Mouse (Mus musculus) heart, adult 2 months (tissue): ENCODE measurements around the gene 9930111J21Rik2. TPM values are rescaled to one million over a fixed set of nuclear protein-coding genes. Genes with fewer than 3 reads are reported as not detected.
"Not testable (repeated sequence)": the region's sequence is repeated elsewhere in the genome, so short reads cannot be mapped to it uniquely, and the experiment has no call there.

Source experiments
- DNase-seq, 2 experiments: peaks; one replicate each; pipeline ENCODE4 v3.0.0; 2021
- H3K27ac ChIP-seq: fragments of 200-600 bp; 2 replicates; pipeline ENCODE4 v1.8.1; 2022
- H3K27me3 ChIP-seq: fragments of 200-500 bp; 2 replicates; pipeline ENCODE4 v1.6.1; 2012; ENCODE audit warnings: mild to moderate bottlenecking, low read length, inconsistent platforms, mixed read lengths; ENCODE audit not compliant: control insufficient read depth, insufficient read depth
- H3K36me3 ChIP-seq: fragments of 200-500 bp; 2 replicates; pipeline ENCODE4 v1.6.1; 2012; ENCODE audit warnings: low read length, inconsistent platforms; ENCODE audit not compliant: control insufficient read depth, insufficient read depth
- H3K4me1 ChIP-seq: fragments of 200-500 bp; 2 replicates; pipeline ENCODE4 v1.6.1; 2011; ENCODE audit warnings: low read length; ENCODE audit not compliant: control insufficient read depth, insufficient read depth
- H3K4me3 ChIP-seq: fragments of 200-600 bp; 2 replicates; pipeline ENCODE4 v1.8.1; 2022
- H3K79me2 ChIP-seq: fragments of 200-500 bp; replicated peaks from 2 replicates; pipeline ENCODE4 v1.6.1; 2012; ENCODE audit warnings: mild to moderate bottlenecking, inconsistent platforms, low read length, moderate library complexity, mixed read lengths; ENCODE audit not compliant: control insufficient read depth, insufficient read depth
- H3K9ac ChIP-seq: fragments of 200-500 bp; 2 replicates; pipeline ENCODE4 v1.6.1; 2012; ENCODE audit warnings: low read depth, mild to moderate bottlenecking, control low read depth, inconsistent platforms, low read length, mixed read lengths
- WGBS: fragments of 180-500 bp; shearing (Covaris S2); methylation state at CpG from one replicate; pipeline ENCODE4 v1.1.7; 2018; 5-methylcytosine and 5-hydroxymethylcytosine counted together
- intact Hi-C: fragments of 180-260 bp; cut with DNase I; formaldehyde crosslinking; loops from one replicate; pipeline ENCODE4 v1.15.1; 2025
- polyA plus RNA-seq: library from polyadenylated mRNA; depleted of rRNA; stranded (reverse); fragments of >200 nt; gene quantifications from 2 replicates; pipeline ENCODE4 v1.2.3, GENCODE M21; 2012; rRNA removed
- total RNA-seq, 2 experiments: library from RNA; stranded (reverse); gene quantifications; 2 replicates each; pipeline ENCODE4 v1.2.3; 2021

Gene 9930111J21Rik2
- total and polyA plus RNA-seq, 3 experiments, result 1.9 to 7.1 (median 5.5) TPM

DNA sequence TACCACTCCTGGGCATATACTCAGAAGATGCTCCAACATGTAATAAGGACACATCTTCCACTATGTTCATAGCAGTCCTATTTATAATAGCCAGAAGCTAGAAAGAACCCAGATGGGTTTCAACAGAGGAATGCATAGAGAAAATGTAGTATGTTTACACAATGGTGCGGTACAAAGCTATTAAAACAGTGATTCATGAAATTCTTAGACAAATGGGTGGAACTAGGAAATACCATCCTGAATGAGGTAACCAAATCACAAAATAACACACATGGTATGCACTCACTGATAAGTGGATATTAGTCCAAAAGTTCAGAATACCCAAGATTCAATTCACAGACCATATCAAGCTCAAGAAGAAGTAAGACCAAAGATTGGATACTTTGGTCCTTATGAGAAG, 76.4 kb downstream of the 9930111J21Rik2 start:
- DNase-seq, H3K4me1 ChIP-seq, H3K27ac ChIP-seq, H3K36me3 ChIP-seq, H3K27me3 ChIP-seq, intact Hi-C loops, H3K9ac ChIP-seq, H3K4me3 ChIP-seq, H3K79me2 ChIP-seq: not testable (repeated sequence)
- WGBS, result no CpG with 5 or more reads among the region's 1 CpGs

Other genes starting within 250 kb of the 9930111J21Rik2 start
- gene Trim41, start 233.9 kb downstream of the 9930111J21Rik2 start, total RNA-seq, result 10 to 100 TPM; 19.8 to 19.9 TPM
- gene Trim41, start 233.9 kb downstream of the 9930111J21Rik2 start, polyA plus RNA-seq, result 19.1 and 19.3 TPM in 2 replicates
- 10 to 100 TPM; 18.2 to 18.4 TPM for gene Trim7, start 225.1 kb downstream of the 9930111J21Rik2 start, total RNA-seq
- gene Trim7, start 225.1 kb downstream of the 9930111J21Rik2 start, polyA plus RNA-seq, result 27.9 and 32.6 TPM in 2 replicates
- 1 to 10 TPM; 3.8 to 3.9 TPM for gene Gm12184, start 224.6 kb downstream of the 9930111J21Rik2 start, total RNA-seq
- gene Gm12184, start 224.6 kb downstream of the 9930111J21Rik2 start, polyA plus RNA-seq, result 18.8 and 28.2 TPM in 2 replicates
- gene Irgm1, start 179.6 kb downstream of the 9930111J21Rik2 start, total RNA-seq, result 10 to 100 TPM in 1 of 2 experiments, 1 to 10 TPM in 1; 9.9 to 13.5 TPM
- gene Irgm1, start 179.6 kb downstream of the 9930111J21Rik2 start, polyA plus RNA-seq, result 10.0 and 17.2 TPM in 2 replicates
- 1 to 10 TPM; 1.4 to 1.5 TPM for gene Gm5431, start 149.0 kb downstream of the 9930111J21Rik2 start, total RNA-seq
- gene Gm5431, start 149.0 kb downstream of the 9930111J21Rik2 start, polyA plus RNA-seq, result 0.20 and 0.67 TPM in 2 replicates
- gene Psme2b, start 105.1 kb downstream of the 9930111J21Rik2 start, total RNA-seq, result 1 to 10 TPM; 2.8 to 5.0 TPM
- gene Psme2b, start 105.1 kb downstream of the 9930111J21Rik2 start, polyA plus RNA-seq, result 3.1 and 6.6 TPM in 2 replicates
- not detected for gene Olfr56, start 72.4 kb downstream of the 9930111J21Rik2 start, total RNA-seq
- gene Olfr56, start 72.4 kb downstream of the 9930111J21Rik2 start, polyA plus RNA-seq, result 0.10 and 0.18 TPM in 2 replicates
- gene 9930111J21Rik1, start 71.8 kb downstream of the 9930111J21Rik2 start, total RNA-seq, result 1 to 10 TPM; 4.3 to 5.1 TPM
- 3.4 and 6.2 TPM in 2 replicates for gene 9930111J21Rik1, start 71.8 kb downstream of the 9930111J21Rik2 start, polyA plus RNA-seq
- 1 to 10 TPM; 1.1 to 1.8 TPM for gene Gm12185, start 59.0 kb downstream of the 9930111J21Rik2 start, total RNA-seq
- 0.29 and 0.78 TPM in 2 replicates for gene Gm12185, start 59.0 kb downstream of the 9930111J21Rik2 start, polyA plus RNA-seq
- gene Tgtp1, start 57.1 kb downstream of the 9930111J21Rik2 start, total RNA-seq, result 1 to 10 TPM; 2.7 to 7.6 TPM
- 1.8 and 2.2 TPM in 2 replicates for gene Tgtp1, start 57.1 kb downstream of the 9930111J21Rik2 start, polyA plus RNA-seq
- gene Tgtp2, start 13.0 kb upstream of the 9930111J21Rik2 start, total RNA-seq, result 1 to 10 TPM; 1.2 to 6.9 TPM
- gene Tgtp2, start 13.0 kb upstream of the 9930111J21Rik2 start, polyA plus RNA-seq, result 7.2 and 10.3 TPM in 2 replicates
- gene Ifi47, start 25.3 kb upstream of the 9930111J21Rik2 start, total RNA-seq, result 1 to 10 TPM; 2.5 to 3.3 TPM
- gene Ifi47, start 25.3 kb upstream of the 9930111J21Rik2 start, polyA plus RNA-seq, result 2.6 and 3.3 TPM in 2 replicates
- gene Olfr1396, start 63.6 kb upstream of the 9930111J21Rik2 start, total RNA-seq, result 1 to 10 TPM in 1 of 2 experiments, under 1 TPM in 1; 0.97 to 1.4 TPM
- gene Olfr1396, start 63.6 kb upstream of the 9930111J21Rik2 start, polyA plus RNA-seq, result 4.4 and 9.7 TPM in 2 replicates
- gene Olfr1395, start 91.0 kb upstream of the 9930111J21Rik2 start, total RNA-seq, result not detected
- gene Olfr1395, start 91.0 kb upstream of the 9930111J21Rik2 start, polyA plus RNA-seq, result 0.12 TPM in 1 of 2 replicates, not detected in the other
- not detected for gene Olfr1394, start 103.1 kb upstream of the 9930111J21Rik2 start, total RNA-seq
- not detected in 2 replicates for gene Olfr1394, start 103.1 kb upstream of the 9930111J21Rik2 start, polyA plus RNA-seq
- 10 to 100 TPM; 25.0 to 31.4 TPM for gene Btnl9, start 135.9 kb upstream of the 9930111J21Rik2 start, total RNA-seq
- gene Btnl9, start 135.9 kb upstream of the 9930111J21Rik2 start, polyA plus RNA-seq, result 18.9 and 23.0 TPM in 2 replicates
- 10 to 100 TPM; 23.9 to 28.9 TPM for gene Zfp62, start 152.1 kb upstream of the 9930111J21Rik2 start, total RNA-seq
- 2.9 and 8.2 TPM in 2 replicates for gene Zfp62, start 152.1 kb upstream of the 9930111J21Rik2 start, polyA plus RNA-seq
- gene Mgat1, start 192.9 kb upstream of the 9930111J21Rik2 start, total RNA-seq, result 10 to 100 TPM; 59.2 to 72.3 TPM
- 74.4 and 86.4 TPM in 2 replicates for gene Mgat1, start 192.9 kb upstream of the 9930111J21Rik2 start, polyA plus RNA-seq
- gene Olfr1393, start 227.1 kb upstream of the 9930111J21Rik2 start, total RNA-seq, result under 1 TPM; 0.39 TPM
- gene Olfr1393, start 227.1 kb upstream of the 9930111J21Rik2 start, polyA plus RNA-seq, result 1.8 and 2.1 TPM in 2 replicates
- gene Olfr1392, start 234.0 kb upstream of the 9930111J21Rik2 start, total RNA-seq, result not detected
- 0.08 TPM in 1 of 2 replicates, not detected in the other for gene Olfr1392, start 234.0 kb upstream of the 9930111J21Rik2 start, polyA plus RNA-seq